Mouse (Mus musculus) CH12F3 (cell line): Measurements from ENCODE around the gene Tmsb15b2.
"Not testable (repeated sequence)": the region's sequence is repeated elsewhere in the genome, so short reads cannot be mapped to it uniquely, and the experiment has no call there.

Experiments
- in situ Hi-C: fragments of 300-500 bp; cut with MboI; formaldehyde crosslinking; loops from 2 replicates; pipeline ENCODE4 v1.14.3; 2020; ENCODE audit warnings: low sequenced_read_pairs

Gene Tmsb15b2

GRCm38 (mm10) chrX:136975397-136975796 is at the start of gene Tmsb15b2:
Tmsb15b2 (minus strand) TSS chrX:136975497.
- in situ Hi-C loops: not testable (repeated sequence)

DNA sequence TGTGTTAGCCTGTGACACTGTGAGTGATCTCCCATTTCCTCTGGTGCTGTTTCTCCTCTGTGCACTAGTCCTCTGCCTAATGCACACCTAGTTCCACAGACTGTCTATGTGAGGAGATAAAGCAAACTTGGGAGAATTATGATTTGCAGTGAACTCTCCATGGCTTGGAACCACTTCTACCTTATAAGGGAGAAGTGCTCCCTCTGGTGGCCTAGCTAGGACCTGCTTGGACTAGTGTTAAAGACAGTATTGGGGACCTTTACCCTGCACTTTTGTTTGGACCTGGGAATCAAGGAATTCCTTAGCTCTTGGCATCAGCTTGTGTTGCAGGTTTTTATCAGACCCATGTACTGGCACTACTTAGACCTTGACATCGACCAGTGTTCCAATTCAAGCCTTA is 44.0 kb upstream of the Tmsb15b2 start:
- in situ Hi-C loops: no loop called here

- in situ Hi-C loops: no loop called here
These were observed 42.4 kb upstream of the Tmsb15b2 start for GRCm38 (mm10) chrX:137017668-137018067.

DNA sequence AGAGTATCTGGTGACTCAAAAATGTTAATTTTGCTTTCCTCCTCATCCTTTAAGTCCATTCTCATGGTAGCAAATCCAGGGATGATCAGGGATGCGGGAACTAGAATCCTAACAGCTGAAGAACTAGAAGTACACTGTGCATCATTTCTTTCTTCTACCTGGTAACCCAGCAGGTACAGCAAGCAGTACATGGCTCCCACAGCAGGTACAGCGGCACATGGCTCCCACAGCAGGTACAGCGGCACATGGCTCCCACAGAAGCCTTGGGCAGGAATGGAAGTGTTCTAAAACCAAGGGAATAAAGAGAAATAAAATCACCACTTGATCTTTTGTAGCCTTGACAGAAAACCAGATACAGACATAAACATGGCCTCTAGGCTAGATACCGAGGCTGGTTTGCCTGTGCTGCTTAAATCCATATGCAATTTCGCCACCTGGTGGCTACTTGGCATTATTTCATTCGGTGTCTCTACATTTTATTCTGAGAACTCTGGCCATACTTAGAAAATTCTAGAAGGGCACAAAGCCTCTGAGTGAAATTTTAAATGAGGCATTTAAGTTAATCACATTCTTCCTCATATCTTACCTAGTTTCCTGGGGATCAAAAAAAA is 39.9 kb upstream of the Tmsb15b2 start:
- in situ Hi-C loops: no loop called here

DNA sequence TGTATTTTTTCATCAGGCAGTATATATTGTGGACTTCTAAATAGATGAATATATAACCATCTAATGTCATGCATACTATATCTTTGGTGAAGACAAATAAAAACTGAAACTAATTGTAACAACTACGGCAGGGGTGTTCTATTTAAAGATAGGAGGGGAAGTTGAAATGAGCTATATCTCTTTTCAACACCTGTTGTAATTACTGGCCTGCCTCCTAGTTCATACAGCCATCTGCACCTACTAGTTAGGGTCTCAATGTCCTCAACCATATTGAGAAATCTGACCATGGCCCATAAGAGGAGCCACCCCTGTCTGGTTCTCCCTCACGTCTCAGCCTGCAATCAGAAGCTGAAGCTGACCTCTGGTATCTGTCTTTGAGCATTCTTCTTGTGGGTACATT is 21.0 kb upstream of the Tmsb15b2 start:
- in situ Hi-C loops: no loop called here

DNA sequence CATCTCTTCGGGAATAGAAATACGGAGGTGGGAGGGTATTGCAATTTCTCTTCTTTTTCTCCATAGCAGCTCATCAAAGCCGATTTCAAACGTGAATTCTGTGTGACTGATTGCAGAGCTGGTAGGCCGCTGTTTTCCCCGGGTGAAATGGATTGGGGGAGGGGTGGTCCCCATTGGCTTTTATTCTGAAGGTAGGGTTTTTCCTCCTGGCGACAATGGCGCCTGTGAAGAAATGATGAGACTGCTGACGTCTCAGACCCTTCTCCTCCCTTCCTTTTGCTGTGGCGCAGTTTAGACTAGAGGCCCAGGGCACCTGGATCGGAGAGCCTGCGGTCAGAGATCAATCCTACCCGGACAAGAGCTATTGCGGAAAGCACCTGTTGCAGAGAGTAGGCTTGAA is 18.3 kb upstream of the Tmsb15b2 start:
- in situ Hi-C loops: no loop called here

- in situ Hi-C loops: no loop called here
These were observed 17.8 kb upstream of the Tmsb15b2 start, which contains the start of gene Zcchc18 for GRCm38 (mm10) chrX:136992978-136993547. Zcchc18 (plus strand) TSS chrX:136993155.

GRCm38 (mm10) chrX:136992191-136992965 is 17.1 kb upstream of the Tmsb15b2 start:
- in situ Hi-C loops: no loop called here

GRCm38 (mm10) chrX:136991274-136991673 is 16.0 kb upstream of the Tmsb15b2 start:
- in situ Hi-C loops: no loop called here

- in situ Hi-C loops: no loop called here
These were observed 10.7 kb upstream of the Tmsb15b2 start for GRCm38 (mm10) chrX:136986039-136986438.

DNA sequence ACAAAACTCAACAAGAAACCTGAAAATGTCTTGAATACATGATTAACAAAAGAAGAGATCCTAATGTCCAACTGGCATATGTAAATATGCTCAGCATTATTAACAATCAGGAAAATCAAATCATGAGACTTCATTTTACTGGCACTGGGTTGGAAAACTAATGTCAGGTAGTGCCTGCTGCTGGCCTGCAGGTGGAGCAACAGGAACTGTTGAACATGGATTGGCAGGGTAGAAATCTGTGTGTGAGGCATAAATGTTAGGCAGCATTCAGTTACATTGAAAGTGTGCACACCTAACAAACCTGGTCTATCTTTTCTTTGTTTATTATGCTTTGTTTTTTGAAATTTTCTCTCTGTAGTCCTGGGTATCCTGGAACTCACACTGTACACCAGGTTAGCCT is 3.3 kb upstream of the Tmsb15b2 start:
- in situ Hi-C loops: no loop called here

- in situ Hi-C loops: no loop called here
These were observed 1.3 kb upstream of the Tmsb15b2 start, which contains the start of the genes Tmsb15l and Tmsb15b1 for GRCm38 (mm10) chrX:136976424-136977084. Tmsb15l (minus strand) TSS chrX:136976869. Tmsb15b1 (minus strand) TSS chrX:136976874.

DNA sequence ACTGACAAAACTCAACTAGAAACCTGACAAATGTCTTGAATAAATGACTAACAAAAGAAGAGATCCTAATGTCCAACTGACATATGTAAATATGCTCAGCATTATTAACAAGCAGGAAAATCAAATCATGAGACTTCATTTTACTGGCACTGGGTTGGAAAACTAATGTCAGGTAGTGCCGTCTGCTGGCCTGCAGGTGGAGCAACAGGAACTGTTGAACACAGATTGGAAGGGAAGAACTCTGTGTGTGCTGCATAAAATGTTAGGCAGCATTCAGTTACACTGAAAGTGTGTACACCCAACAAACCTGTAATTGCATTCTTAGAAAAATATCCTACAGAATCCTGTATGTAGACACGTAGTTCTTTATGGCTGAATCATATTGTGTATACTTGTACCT is 15.6 kb downstream of the Tmsb15b2 start:
- in situ Hi-C loops: loop anchor here (10.0 kb wide), 1 partner anchor 65 kb away; no protein-coding TSS in a partner anchor

- in situ Hi-C loops: not testable (repeated sequence)
These were observed 17.0 kb downstream of the Tmsb15b2 start for GRCm38 (mm10) chrX:136958300-136958699.

DNA sequence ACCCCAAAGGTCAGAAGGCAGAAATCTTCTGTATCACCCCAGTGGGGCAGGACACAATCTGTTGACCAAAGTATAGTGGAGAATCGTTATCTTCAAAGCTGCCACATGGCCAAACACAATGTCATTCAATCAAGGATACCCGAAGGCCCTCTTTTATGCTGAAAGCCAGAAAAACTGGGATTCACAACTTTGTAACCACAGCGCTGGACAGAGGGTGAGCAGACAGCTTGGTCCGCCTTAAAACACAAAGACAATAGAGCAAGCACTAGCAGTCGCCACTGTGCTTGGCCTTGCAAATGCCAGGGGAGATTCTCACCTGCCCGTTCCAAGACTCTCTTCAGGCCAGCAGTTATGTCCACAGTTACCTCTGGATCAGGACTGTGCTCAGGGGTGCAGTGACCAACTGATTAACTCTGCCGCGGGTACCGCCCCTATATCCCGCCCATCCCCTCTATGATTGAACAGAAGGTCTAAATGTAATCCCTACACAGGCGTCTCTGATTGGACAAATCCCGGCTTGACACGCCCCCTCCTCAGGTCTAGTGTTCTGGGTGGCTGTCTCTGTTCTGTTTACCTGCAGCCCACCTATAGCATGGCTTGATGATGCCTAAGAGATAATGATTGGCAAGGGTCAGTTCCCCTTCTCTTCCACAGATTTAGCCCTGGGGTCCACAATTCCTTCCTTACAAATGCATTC is 17.6 kb downstream of the Tmsb15b2 start:
- in situ Hi-C loops: not testable (repeated sequence)

DNA sequence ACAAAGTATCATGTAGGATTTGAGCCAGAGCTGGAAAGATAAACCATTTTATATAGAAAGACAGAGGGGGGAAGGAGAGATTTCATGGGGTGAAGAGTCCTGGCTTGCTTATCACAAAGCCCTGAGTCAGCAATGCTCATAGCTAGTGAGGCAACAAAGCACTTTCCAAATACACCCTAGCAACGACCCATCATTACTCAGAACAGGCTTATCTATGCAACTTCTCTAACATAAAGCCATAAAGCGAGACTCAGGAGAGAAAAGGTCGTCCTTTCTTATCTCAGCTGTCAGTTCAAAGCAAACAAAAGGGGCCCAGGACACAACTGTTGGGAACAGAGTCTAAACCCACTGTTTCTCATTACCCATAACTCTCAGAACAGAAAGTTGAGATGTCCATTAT is 37.3 kb downstream of the Tmsb15b2 start:
- in situ Hi-C loops: no loop called here

DNA sequence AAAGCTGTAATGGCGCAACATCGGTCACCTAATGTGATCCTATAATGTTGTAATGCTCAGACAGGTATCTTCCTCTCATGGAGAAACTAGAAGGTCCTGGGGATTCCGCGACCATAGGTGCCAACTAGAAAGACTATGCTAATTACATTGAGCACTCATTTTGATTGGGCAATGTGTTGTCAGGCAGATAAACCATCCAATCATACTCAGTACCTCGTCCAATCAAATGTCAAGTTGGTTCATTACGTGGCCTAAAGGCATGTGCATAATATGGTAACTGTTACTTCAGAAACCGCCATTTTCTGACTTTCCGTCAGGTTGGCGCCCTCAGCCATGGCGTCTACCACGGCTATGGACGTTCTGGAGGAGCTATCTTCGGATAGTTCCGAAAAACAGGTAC is 48.3 kb downstream of the Tmsb15b2 start, which contains the start of gene H2bfm:
TSS of gene H2bfm (plus strand) at position 295 of the 400 bp plus-strand sequence.
- in situ Hi-C loops: no loop called here

DNA sequence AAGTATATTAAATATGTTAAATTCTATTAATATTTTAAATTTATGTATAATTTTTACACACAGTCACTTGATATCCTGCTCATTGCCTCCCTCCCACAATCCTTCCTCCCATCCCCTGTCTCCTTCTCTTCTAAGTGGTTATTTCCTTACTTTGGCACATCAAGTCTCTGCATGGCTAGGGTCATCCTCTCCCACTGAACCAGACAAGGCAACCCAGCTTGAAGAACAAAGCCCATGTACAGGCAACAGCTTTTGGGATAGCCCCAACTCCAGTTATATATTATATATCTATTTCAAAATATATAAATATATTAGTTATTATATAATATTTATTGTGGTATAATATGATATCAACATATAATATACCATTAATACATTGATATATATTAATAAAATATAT is 49.4 kb downstream of the Tmsb15b2 start:
- in situ Hi-C loops: no loop called here
